Mouse (Mus musculus): ENCODE data around the gene Cntrob. TPM values are rescaled to one million over a fixed set of nuclear protein-coding genes. Genes with fewer than 3 reads are reported as not detected.
A peak's percentile ranks its signal among the peaks of the same experiment; 100 is the strongest.

Cntrob gene
- polyA plus RNA-seq, 1 experiment from 2014 or later, result 17.3 TPM

DNA sequence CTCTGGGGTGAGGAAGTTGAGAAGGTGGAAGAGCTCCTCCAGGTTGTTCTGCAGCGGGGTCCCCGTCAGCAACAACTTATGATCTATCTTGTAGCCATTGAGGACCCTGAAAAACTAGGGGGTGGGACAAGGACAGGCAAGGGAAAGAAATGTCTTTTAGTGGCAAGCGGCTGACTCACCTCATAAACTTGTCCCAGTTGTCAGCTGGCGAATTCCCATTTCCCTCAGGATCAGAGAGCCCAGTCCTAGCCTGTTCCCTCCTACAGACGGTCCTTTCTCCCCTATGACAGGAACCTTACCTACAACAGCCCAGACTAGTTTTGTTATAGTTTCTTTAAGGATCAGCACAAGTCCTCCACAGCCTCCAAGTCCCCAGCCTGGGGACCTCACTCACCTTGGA is 33.0 kb upstream of the Cntrob start:
- H3K9ac ChIP-seq (ENCODE audit: low read depth, low read length), result no peak overlapping the region
- 89% methylated on average over 5 of the region's 5 CpGs for WGBS
- H3K27me3 ChIP-seq (replicated peaks; ENCODE audit: control insufficient read depth, insufficient read depth, low read length), result no peaks in the 10 kb centered on the region
- H3K4me1 ChIP-seq (ENCODE audit: control insufficient read depth, insufficient read depth, low read length), result no peaks in the 10 kb centered on the region
- H3K4me3 ChIP-seq (ENCODE audit: low read length), result no peak overlapping the region
- H3K4me2 ChIP-seq (ENCODE audit: low read depth, low read length), result no peak overlapping the region
- peaks cover 57% of the 10 kb centered on the region for H3K36me3 ChIP-seq (ENCODE audit: control insufficient read depth, insufficient read depth, low read length)
- no peak overlapping the region for H3K27ac ChIP-seq (ENCODE audit: low read length)
- no peak for ATAC-seq
- no peaks in the 10 kb centered on the region for H3K9me3 ChIP-seq (ENCODE audit: control insufficient read depth, low read length)

DNA sequence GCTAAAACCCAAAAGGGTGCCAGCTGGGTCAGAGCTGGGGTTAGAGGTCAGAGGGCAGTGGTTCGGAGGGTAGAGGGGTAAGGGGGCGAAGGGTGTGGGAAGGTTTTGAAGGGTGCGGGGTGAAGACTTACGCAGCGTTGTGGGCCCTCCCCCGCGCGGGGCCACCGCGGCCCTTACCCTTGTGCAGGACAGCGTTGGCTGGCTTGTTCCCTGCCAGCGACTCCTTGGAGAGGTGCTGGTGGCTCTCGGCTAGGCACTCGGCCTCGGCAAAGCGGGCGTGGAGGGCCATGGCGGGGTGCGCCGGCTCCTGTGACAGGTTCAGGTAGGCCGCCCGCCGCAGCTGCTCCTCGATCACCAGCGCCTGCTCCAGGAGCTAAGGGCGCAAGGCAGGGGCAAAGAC is 22.9 kb upstream of the Cntrob start:
- H3K9me3 ChIP-seq (ENCODE audit: control insufficient read depth, low read length), result no peaks in the 10 kb centered on the region
- no peak overlapping the region for H3K4me3 ChIP-seq (ENCODE audit: low read length)
- H3K9ac ChIP-seq (ENCODE audit: low read depth, low read length), result no peak overlapping the region
- no peak overlapping the region for H3K27ac ChIP-seq (ENCODE audit: low read length)
- H3K36me3 ChIP-seq (ENCODE audit: control insufficient read depth, insufficient read depth, low read length), result peaks cover 18% of the 10 kb centered on the region
- WGBS, result 87% methylated on average over 26 of the region's 26 CpGs
- no peaks in the 10 kb centered on the region; the same call in 1 of the 2 replicates for H3K4me1 ChIP-seq (ENCODE audit: control insufficient read depth, insufficient read depth, low read length)
- no peaks in the 10 kb centered on the region for H3K27me3 ChIP-seq (replicated peaks; ENCODE audit: control insufficient read depth, insufficient read depth, low read length)
- no peak overlapping the region for H3K4me2 ChIP-seq (ENCODE audit: low read depth, low read length)
- ATAC-seq, result no peak

DNA sequence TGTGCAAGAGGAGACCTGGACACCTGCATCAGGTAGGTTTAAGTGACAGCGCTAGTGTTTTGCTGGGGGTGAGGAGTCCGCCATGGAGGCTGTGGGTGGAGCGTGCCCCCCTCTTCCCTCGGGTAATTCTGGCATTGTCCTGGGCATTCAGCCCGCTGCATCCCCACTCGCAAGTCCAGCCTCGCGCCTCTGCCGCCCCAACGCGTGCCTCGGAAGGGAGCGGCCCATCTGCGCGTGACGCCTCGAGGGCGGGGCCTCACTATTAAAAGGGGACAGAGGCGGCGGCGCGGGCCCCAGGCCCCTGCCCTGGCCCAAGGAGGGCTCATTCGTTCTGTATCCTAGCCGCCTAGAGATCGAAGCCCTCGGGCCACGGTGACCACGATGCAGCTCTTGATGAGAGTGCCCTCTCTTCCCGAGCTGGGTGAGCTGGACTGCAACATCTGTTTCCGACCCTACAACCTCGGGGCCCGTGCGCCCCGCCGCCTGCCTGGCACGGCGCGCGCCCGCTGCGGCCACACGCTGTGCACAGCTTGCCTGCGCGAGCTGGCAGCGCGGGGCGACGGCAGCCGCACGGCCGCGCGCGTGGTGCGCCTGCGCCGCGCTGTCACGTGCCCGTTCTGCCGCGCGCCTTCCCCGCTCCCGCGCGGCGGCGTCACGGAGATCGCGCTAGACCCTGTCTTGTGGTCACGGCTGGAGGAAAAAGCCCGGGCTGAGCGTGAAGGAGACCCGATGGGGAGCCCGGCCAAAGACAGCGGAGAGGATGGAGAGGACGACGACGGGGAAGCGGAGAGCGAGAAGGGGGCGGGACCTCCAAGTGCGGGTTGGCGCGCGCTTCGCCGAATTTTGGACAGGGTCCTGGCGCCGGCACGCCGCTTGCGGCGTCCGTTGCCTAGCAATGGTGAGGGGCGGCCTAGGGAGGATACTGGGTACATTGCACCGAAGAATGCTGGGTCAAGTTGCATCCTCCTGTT is 16.9 kb upstream of the Cntrob start, which contains the start of gene Rnf227:
Gene Rnf227 (plus strand): TSS at position 301 of the 971 bp plus-strand sequence.
- WGBS, result 2% methylated on average over 99 of the region's 99 CpGs
- H3K4me2 ChIP-seq (ENCODE audit: low read depth, low read length), result peak within 1 kb of the TSS; percentile 97
- H3K27ac ChIP-seq (ENCODE audit: low read length), result peak within 1 kb of the TSS; percentile 41
- H3K36me3 ChIP-seq (ENCODE audit: control insufficient read depth, insufficient read depth, low read length), result peaks cover 5% of the 10 kb centered on the region; the same call in 1 of the 2 replicates
- H3K4me3 ChIP-seq (ENCODE audit: low read length), result peak within 1 kb of the TSS; percentile 68
- H3K9ac ChIP-seq (ENCODE audit: low read depth, low read length), result peak within 1 kb of the TSS; percentile 76
- peaks cover 4% of the 10 kb centered on the region; the same call in 1 of the 2 replicates for H3K27me3 ChIP-seq (replicated peaks; ENCODE audit: control insufficient read depth, insufficient read depth, low read length)
- ATAC-seq, result peak; percentile 89
- peaks cover 15% of the 10 kb centered on the region for H3K4me1 ChIP-seq (ENCODE audit: control insufficient read depth, insufficient read depth, low read length)
- H3K9me3 ChIP-seq (ENCODE audit: control insufficient read depth, low read length), result no peaks in the 10 kb centered on the region

DNA sequence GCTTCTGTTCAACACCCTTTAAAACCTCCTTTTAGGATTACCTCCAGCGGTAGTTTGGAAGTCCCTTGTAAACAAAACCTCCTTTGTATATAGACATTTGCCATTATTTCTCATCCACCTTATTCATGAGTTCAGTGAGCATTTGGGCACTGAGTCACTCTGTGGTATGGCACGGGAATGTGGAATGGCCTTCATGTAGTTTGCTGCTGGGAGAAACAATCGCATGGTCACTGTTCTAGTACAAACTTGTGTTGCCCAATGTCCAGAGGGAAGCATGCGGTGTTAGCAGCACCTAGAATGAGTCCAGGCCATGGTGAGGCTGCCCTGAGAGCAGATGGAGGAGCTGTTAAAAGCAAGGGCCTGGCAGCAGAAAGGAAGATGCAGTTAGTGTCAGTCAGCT is 11.2 kb upstream of the Cntrob start:
- Histone ChIP-seq H3K4me3 (ENCODE audit: low read length) (no peak overlapping the region), H3K4me1 (ENCODE audit: control insufficient read depth, insufficient read depth, low read length) (peaks cover 17% of the 10 kb centered on the region), H3K27ac (ENCODE audit: low read length) (no peak overlapping the region), H3K9ac (ENCODE audit: low read depth, low read length) (no peak overlapping the region), H3K9me3 (ENCODE audit: control insufficient read depth, low read length) (no peaks in the 10 kb centered on the region), H3K4me2 (ENCODE audit: low read depth, low read length) (no peak overlapping the region), H3K36me3 (ENCODE audit: control insufficient read depth, insufficient read depth, low read length) (no peaks in the 10 kb centered on the region), H3K27me3 (replicated peaks; ENCODE audit: control insufficient read depth, insufficient read depth, low read length) (peaks cover 4% of the 10 kb centered on the region; the same call in 1 of the 2 replicates)
- 53% methylated on average over 4 of the region's 4 CpGs for WGBS
- no peak for ATAC-seq

DNA sequence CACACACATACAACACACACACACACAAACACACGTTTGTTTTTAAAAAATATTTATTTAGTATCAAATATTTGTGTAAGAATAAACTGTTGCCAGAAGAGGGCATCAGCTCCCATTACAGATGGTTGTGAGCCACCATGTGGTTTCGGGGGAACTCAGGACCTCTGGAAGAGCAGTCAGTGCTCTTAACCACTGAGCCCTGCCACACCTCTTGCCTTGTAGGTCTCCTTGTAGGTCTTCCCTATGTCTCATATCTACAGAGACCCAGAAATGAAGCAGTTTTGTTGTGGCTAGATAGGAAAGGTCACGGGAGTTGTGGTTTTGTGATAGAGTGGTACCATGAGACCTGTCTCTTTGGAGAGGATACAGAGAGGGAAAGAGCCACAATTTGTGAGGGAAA is 10.3 kb upstream of the Cntrob start:
- Histone ChIP-seq H3K9ac (ENCODE audit: low read depth, low read length) (no peak overlapping the region), H3K27ac (ENCODE audit: low read length) (no peak overlapping the region), H3K27me3 (replicated peaks; ENCODE audit: control insufficient read depth, insufficient read depth, low read length) (no peaks in the 10 kb centered on the region), H3K4me1 (ENCODE audit: control insufficient read depth, insufficient read depth, low read length) (peaks cover 17% of the 10 kb centered on the region), H3K4me3 (ENCODE audit: low read length) (no peak overlapping the region), H3K36me3 (ENCODE audit: control insufficient read depth, insufficient read depth, low read length) (no peaks in the 10 kb centered on the region), H3K4me2 (ENCODE audit: low read depth, low read length) (no peak overlapping the region), H3K9me3 (ENCODE audit: control insufficient read depth, low read length) (no peaks in the 10 kb centered on the region)
- WGBS, result 67% methylated on average over 3 of the region's 3 CpGs
- no peak for ATAC-seq

DNA sequence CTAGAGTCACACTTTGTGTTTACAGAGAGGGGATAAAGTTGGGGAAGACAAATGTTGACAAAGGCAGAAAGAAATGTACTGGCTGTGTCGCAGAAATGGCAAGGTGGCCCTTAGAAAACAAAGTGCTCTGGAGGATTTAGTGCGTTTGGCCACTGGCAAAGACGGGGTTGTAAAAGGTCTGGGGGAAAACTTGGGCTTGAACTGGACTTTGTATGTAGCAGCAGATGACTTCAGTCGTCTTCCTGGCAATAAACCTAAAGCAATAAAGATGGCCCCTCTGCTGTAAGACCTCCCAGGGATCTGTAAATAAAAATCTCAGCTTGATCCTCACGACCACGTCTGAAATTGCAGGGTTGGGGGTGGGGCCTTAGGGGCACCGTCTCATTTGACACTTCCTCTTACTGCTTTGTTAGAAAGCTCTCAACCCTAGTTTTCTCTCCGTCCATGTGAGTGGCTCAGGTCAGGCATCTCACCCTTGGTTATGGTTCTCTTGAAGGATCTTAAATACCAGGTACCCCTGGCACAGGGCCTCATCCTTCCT is 9.2 kb upstream of the Cntrob start:
- WGBS, result 18% methylated on average over 8 of the region's 8 CpGs
- peak; percentile 72 for ATAC-seq
- peak overlapping the region; percentile 74 for H3K9ac ChIP-seq (ENCODE audit: low read depth, low read length)

DNA sequence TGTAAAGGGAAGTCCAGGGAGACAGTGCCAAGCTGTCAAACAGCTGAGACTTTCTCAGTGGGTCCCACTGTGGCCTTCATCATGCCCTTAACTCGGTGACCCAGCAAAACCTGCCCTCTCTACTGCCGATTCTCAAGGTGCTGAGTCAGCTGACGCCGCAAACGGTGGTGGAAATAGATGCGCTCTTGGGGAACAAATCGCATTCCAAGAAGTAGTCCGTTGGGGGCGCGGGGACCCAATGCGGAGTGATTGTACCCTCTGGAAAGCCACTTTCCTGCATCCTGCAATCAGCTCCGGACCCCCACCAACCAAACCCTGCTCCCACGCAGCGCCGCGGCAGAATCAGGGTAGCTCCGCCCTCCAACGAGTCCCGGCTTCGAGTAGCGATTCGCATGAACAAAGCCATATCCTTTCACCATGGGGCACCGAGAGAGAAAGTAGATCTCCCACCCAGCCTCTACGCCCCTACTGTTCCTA is 8.4 kb upstream of the Cntrob start:
- Histone ChIP-seq H3K27me3 (replicated peaks; ENCODE audit: control insufficient read depth, insufficient read depth, low read length) (no peaks in the 10 kb centered on the region; the same call in 1 of the 2 replicates), H3K27ac (ENCODE audit: low read length) (peak overlapping the region; percentile 79), H3K9me3 (ENCODE audit: control insufficient read depth, low read length) (no peaks in the 10 kb centered on the region), H3K4me1 (ENCODE audit: control insufficient read depth, insufficient read depth, low read length) (peaks cover 17% of the 10 kb centered on the region), H3K9ac (ENCODE audit: low read depth, low read length) (peak overlapping the region; percentile 74), H3K4me2 (ENCODE audit: low read depth, low read length) (peak overlapping the region; percentile 75), H3K36me3 (ENCODE audit: control insufficient read depth, insufficient read depth, low read length) (no peaks in the 10 kb centered on the region), H3K4me3 (ENCODE audit: low read length) (peak overlapping the region; percentile 62)
- ATAC-seq, result peak; percentile 71
- WGBS, result under 1% methylated on average over 24 of the region's 24 CpGs

More for the DNA sequence above, 9.2 kb upstream of the Cntrob start:
- H3K27me3 ChIP-seq (replicated peaks; ENCODE audit: control insufficient read depth, insufficient read depth, low read length), result no peaks in the 10 kb centered on the region
- no peaks in the 10 kb centered on the region for H3K9me3 ChIP-seq (ENCODE audit: control insufficient read depth, low read length)
- peak overlapping the region; percentile 79 for H3K27ac ChIP-seq (ENCODE audit: low read length)
- no peaks in the 10 kb centered on the region for H3K36me3 ChIP-seq (ENCODE audit: control insufficient read depth, insufficient read depth, low read length)
- H3K4me3 ChIP-seq (ENCODE audit: low read length), result peak overlapping the region; percentile 62; the same call in 1 of the 2 replicates
- peak overlapping the region; percentile 75 for H3K4me2 ChIP-seq (ENCODE audit: low read depth, low read length)
- H3K4me1 ChIP-seq (ENCODE audit: control insufficient read depth, insufficient read depth, low read length), result peaks cover 17% of the 10 kb centered on the region

DNA sequence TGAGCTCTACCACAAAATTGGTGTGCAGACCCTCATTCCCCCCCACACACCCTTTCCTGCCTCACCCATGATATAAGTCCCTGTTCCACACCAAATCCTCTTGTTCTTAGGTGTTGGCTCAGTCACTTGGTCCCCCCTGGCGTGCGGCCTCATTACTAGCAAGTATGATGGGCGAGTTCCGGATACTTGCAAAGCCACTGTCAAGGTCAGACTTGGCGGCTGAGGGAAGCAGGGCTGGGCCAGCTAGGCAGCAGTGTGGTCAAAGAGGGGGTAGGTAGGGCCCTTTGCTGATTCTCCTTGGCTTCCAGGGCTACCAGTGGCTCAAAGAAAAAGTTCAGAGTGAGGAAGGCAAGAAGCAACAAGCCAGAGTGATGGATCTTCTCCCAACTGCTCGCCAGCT is 7.6 kb upstream of the Cntrob start:
- 79% methylated on average over 6 of the region's 6 CpGs for WGBS
- Histone ChIP-seq H3K4me2 (ENCODE audit: low read depth, low read length) (peak overlapping the region; percentile 75; the same call in 1 of the 2 replicates), H3K4me3 (ENCODE audit: low read length) (peak overlapping the region; percentile 62; the same call in 1 of the 2 replicates)

DNA sequence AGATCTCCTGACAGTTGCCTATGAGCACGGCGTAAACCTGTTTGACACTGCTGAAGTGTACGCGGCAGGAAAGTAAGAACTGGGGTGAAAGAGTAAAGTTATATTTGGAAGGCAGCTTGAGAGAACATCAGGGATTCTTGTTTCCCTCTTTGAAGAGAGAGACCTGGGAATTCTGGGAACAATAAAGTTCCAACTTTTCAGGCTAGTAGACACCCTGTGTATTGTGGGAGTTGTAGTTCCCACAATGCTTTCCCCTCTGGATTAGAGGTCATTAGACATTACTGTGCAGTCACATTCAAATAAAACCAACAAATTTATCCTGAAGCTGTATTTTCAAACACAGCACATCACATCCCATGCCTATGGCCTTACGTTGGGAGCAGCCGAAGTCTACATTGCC is 4.9 kb upstream of the Cntrob start:
- Histone ChIP-seq H3K9ac (ENCODE audit: low read depth, low read length) (no peak overlapping the region), H3K9me3 (ENCODE audit: control insufficient read depth, low read length) (no peaks in the 10 kb centered on the region), H3K4me2 (ENCODE audit: low read depth, low read length) (no peak overlapping the region), H3K36me3 (ENCODE audit: control insufficient read depth, insufficient read depth, low read length) (no peaks in the 10 kb centered on the region), H3K27me3 (replicated peaks; ENCODE audit: control insufficient read depth, insufficient read depth, low read length) (no peaks in the 10 kb centered on the region; the same call in 1 of the 2 replicates), H3K27ac (ENCODE audit: low read length) (no peak overlapping the region), H3K4me1 (ENCODE audit: control insufficient read depth, insufficient read depth, low read length) (peaks cover 37% of the 10 kb centered on the region), H3K4me3 (ENCODE audit: low read length) (no peak overlapping the region)
- 91% methylated on average over 6 of the region's 6 CpGs for WGBS
- ATAC-seq, result no peak

More for the DNA sequence above, 7.6 kb upstream of the Cntrob start:
- no peak for ATAC-seq
- no peaks in the 10 kb centered on the region for H3K36me3 ChIP-seq (ENCODE audit: control insufficient read depth, insufficient read depth, low read length)
- no peak overlapping the region for H3K27ac ChIP-seq (ENCODE audit: low read length)
- no peaks in the 10 kb centered on the region; the same call in 1 of the 2 replicates for H3K27me3 ChIP-seq (replicated peaks; ENCODE audit: control insufficient read depth, insufficient read depth, low read length)
- no peaks in the 10 kb centered on the region for H3K9me3 ChIP-seq (ENCODE audit: control insufficient read depth, low read length)
- peaks cover 23% of the 10 kb centered on the region for H3K4me1 ChIP-seq (ENCODE audit: control insufficient read depth, insufficient read depth, low read length)
- peak overlapping the region; percentile 74; the same call in 1 of the 2 replicates for H3K9ac ChIP-seq (ENCODE audit: low read depth, low read length)

All from intestine, embryonic 16.5 days (tissue).